Mouse (Mus musculus): ENCODE measurements around the gene Hgfac. TPM values are rescaled to one million over a fixed set of nuclear protein-coding genes. Genes with fewer than 3 reads are reported as not detected.

Hgfac gene
- total RNA-seq, 2 experiments from 2014 or later, result 0.40 to 1.1 TPM

Small RNA genes lying within 50 kb of the gene (microRNA-seq; reads per million reads assigned to microRNA genes)
- gene Mir3097, result 3.5 to 5.1 reads per million in 2 experiments

Other genes starting within 250 kb of the Hgfac start
- gene Msantd1, start 133.5 kb upstream of the Hgfac start, total RNA-seq (2021), result under 1 TPM; 0.14 to 0.97 TPM
- 10 to 100 TPM; 13.7 to 16.6 TPM for gene Rgs12, start 92.1 kb upstream of the Hgfac start, total RNA-seq (2021)
- 10 to 100 TPM; 25.8 to 30.4 TPM for gene Dok7, start 15.3 kb downstream of the Hgfac start, total RNA-seq (2021)
- 10 to 100 TPM; 37.2 to 42.7 TPM for gene Lrpap1, start 64.3 kb downstream of the Hgfac start, total RNA-seq (2021)
- under 1 TPM; 0.14 to 0.18 TPM for gene Adra2c, start 236.8 kb downstream of the Hgfac start, total RNA-seq (2021)